Mouse (Mus musculus) monocyte, adult 5-6 weeks (primary cell): ENCODE measurements at regions not wholly inside any gene's neighbourhood (a gene's known extent, or its start where the extent isn't known, plus 50 kb on each side); places are given as distances from the start of the nearest gene placed in this dataset.

Source experiments
- ATAC-seq: fragments of 153-309, 156-312 bp; replicated peaks from 2 replicates; pipeline ENCODE4 v1.8.0; 2017; ENCODE audit warnings: mild to moderate bottlenecking; ENCODE audit not compliant: low TSS enrichment, insufficient number of reproducible peaks, severe bottlenecking, poor library complexity, low FRiP score

GRCm38 (mm10) chr6:94845821-94846220, 145.9 kb upstream of the Lrig1 start:
- ATAC-seq, result no peak

DNA sequence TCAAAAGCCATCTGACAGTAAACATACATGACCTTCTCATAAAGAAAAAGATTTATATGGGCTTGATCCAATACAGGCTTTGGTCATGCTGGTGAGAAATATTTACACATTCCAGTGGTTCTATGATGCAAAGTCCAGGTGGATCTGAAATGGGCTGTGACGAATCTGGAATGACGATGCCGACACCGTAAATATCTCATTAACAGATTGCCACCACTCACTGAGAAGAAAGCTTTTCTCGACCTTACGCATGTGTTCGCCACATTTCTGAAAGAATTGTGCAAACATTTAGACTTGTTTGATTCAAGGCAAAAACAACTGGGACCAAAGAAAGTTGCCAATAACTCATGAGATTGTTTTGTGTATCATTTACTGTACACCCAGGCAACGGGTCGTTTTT, 142.9 kb upstream of the Lrig1 start:
- ATAC-seq, result no peak

DNA sequence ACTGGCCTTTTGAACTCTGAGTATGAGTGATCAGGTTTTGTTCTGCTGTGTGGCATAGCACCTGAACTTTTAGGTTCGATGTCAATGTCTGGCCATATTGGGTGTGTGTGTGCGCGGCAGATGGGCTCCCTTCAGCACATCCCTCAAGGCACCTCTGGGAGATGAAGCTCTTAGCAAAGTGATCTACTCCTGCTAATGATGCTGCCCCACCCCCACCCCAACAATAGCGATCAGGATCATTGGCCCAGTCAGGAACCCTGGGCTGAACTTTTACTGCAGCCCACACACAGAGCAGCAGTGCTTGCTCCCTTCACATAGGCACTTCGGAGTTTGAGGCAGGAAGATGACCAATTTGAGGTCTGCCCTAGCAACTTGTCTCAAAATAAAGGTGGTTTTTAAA, 141.9 kb upstream of the Lrig1 start:
- ATAC-seq, result no peak

- ATAC-seq, result no peak
Measured at GRCm38 (mm10) chr6:94835742-94836141, 135.8 kb upstream of the Lrig1 start.

GRCm38 (mm10) chr6:94834551-94834950, 134.6 kb upstream of the Lrig1 start:
- ATAC-seq, result no peak

DNA sequence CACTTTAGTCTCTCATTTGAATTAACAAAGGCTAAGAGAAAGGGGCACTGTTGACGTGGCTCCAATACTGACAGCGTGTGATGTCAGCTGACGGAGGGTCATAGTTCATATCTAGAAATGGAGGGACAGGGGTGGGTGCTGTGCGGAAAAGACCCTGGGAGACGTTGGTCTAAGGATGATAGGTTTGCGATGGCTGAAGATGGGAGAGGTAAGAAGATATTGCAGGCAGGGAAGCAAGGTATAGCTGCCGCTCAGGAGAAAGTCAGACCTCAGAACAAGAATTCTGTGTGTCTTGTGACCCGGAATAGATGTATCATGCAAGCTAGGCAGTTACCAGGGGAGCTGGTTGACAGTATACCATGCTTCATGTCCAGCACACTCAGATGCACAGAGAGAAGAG, 130.8 kb upstream of the Lrig1 start:
- no peak for ATAC-seq

DNA sequence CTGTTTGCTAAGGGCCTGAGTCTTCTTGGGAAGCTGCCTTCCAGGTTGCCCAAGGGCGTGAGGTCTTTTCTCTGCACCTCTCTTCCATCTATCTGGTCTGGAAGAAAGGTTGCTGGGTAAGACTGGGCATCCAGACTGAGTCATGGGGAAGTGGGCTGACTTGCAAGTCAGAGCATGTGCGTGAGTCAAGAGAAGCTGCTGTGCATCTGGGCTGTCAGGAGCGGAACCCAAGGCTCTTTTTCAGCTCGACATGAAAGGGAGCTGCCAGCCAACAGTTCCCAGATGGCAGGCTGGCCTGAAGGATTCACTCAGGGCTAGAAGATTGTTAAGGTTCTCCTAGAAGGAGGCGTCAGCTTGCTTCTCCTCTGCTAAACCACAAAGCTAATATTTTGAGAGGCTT, 129.3 kb upstream of the Lrig1 start:
- ATAC-seq, result no peak

GRCm38 (mm10) chr6:94826656-94827055, 126.7 kb upstream of the Lrig1 start:
- ATAC-seq, result no peak

DNA sequence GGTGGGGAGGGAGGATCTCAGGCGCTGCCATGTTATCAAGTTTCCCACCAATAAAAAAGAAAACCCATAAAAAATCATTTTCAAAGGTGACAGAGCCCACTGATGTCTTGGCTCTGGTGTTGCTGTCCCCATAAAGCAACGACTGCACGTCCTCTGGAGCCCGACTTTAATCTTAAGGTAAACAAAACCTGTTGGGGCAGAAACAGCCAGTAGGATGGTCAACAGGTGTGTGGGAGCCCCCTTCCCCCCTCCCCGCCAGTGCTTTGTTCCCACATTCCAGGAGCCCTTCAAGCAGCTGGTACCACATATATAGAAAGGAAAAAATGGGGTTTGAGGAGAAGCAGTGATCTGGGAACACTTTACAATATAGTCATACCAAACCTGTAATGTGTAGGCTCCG, 118.3 kb upstream of the Lrig1 start:
- ATAC-seq, result no peak

DNA sequence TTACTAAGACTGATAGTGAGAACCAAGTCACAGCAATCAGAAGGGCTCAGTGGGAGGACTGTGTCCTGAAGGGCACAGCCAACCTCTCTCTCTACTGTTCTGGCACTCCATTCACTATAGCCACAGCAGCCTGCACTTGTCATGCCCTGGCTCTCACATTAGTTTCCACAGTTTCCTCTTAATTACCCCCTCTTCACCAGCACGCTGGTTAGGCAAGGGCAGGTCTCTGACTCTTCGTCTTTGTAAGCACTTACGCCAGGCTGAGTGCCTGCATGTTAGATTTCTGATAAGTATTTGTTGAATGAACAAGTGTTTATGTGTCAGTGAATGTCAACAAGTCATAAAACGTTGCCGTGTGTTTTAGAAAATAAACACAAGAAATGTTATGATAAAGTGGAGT, 116.2 kb upstream of the Lrig1 start:
- ATAC-seq, result no peak

DNA sequence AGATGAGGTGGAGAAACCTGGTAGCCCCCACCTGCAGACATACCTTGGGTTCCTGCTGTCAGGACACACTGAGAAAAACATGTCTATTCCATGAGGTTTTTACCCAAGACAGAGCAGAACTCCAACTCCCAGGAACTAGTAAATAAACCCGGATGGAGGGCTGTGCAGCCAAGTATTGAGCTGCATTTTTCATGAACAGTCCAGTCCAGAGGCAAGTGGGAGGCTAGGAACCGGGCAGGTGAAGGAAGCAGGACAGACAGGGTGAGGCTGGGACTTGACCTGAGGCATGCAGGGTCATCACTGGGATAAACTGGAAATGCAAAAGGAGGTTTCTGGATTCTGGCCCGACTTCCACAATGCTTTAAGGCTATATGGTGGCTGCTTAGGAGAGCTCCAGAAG, 114.8 kb upstream of the Lrig1 start:
- ATAC-seq, result no peak

- ATAC-seq, result no peak
Measured at GRCm38 (mm10) chr6:94813481-94814148, 113.7 kb upstream of the Lrig1 start.

DNA sequence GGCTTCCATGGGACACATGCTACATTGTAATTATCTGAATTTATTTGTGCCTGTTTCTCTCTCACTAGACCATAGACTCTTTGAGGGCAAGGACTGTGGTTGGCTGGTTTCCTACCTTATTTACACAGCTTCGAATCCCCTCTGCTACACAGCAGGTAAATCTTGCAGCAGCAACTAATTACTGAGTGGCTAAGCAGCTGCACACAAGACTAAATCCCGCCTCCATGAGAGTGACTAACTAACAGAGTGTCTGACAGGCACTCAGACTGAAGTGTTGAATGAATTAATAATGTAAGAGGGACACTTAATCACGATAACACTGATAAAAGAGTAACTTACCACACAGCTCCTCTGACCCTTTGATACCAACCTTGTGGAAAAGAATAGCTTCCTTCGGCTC, 111.9 kb upstream of the Lrig1 start:
- ATAC-seq, result no peak

DNA sequence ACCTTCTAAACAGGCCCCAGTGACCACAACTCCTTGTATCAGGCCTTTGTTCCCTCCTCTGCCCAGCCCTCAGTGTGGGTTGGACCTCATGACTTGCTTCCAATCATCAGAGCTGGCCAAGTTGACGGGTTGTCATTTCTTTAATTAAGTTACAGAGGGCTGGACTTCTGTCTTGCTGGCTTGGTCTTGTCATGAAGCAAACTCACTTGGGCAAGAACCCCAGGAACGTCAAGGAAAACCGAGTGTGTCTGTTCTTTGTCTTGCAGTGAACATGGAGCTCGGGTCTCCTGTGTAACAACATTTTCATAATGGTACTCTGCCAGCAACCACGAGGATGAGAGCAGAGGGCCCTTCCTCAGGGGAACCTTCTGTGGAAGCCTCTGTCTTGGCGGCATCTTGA, 107.3 kb upstream of the Lrig1 start:
- no peak for ATAC-seq

GRCm38 (mm10) chr6:94806481-94807160, 106.7 kb upstream of the Lrig1 start:
- no peak for ATAC-seq

- no peak for ATAC-seq
Measured at GRCm38 (mm10) chr6:94805685-94806084, 105.7 kb upstream of the Lrig1 start.

DNA sequence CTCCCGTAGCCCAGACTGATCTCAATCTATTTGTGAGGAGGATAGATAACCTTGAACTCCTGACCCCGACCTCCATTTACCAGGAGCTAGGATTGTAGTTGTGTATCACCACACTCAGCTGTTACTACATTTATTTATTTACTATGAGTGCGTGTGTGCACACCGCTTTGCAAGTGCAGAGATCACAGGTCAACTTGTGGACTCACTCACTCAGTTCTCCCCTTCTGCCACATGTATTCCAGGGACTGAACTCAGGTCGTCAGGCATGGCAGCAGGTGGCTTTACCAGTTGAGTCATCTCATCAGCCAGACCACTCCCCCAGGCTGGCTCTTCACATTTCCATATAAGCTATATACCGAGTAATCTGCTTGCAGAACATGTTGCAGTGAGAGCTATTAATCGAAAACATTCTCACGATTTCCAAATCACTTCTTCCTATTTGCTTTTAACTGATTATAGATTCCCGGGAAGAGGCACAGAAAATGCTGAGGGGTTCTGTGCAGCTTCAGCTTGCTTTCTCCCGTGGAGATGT, 104.4 kb upstream of the Lrig1 start:
- no peak for ATAC-seq

DNA sequence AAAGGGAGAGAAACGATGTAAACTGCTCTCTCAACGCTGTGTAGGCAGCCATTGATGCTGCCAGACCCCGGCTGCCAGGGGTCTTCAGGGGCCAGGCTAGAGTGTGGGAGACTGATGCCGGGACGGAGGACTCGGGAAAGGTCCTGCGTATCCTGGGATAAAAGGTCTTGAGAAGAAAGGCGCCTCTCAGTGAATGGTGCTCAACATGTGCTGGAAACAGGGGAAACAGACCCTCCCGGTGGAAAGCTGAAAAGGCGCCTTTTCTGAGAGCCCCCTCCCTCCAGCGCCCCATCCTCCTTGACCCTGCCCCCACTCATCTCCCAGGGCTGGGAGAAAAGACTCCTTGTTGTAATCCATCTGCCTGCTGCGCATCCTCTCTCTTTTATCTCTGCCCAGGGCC, 101.1 kb upstream of the Lrig1 start:
- no peak for ATAC-seq

DNA sequence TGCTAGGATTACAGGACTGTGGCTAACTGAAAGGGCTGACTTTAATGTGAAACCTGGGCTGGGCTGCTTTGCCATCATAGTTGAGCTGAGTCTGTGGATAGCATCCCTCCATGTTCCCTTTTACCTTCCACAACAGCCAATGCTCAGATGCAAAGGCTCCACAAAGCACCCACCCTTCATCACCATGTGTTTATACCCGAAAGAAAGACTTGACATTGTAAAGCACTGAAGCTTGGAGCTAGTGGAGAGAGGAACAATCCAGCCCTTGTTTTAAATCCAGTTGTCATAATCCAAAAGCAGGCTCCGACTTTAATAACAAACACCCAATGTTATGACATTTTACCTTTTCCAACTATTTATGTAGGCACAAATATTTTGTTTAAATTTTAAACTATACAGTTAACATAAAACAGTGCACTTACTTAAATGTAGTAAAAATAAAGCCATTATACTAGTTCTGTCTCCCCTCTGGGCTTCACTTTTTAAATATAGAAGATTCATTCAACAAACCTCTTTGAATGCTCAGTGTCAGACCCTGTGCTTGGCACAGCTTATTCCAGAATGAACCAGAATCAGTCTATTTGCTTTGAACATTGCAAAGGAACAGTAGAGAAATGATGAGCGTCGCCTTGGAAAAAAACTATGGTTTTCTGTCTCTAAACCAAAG, 98.7 kb upstream of the Lrig1 start:
- no peak for ATAC-seq

- ATAC-seq, result no peak
Measured at GRCm38 (mm10) chr6:94795442-94795841, 95.5 kb upstream of the Lrig1 start.
